Mouse (Mus musculus) lung, postnatal 0 days (tissue): ENCODE results near the gene Rbm28.

ENCODE experiments used
- CTCF ChIP-seq: IDR thresholded peaks from 2 replicates; pipeline ENCODE4 v1.5.1; 2016; ENCODE audit warnings: antibody characterized with exemption, mild to moderate bottlenecking
- EP300 ChIP-seq: IDR thresholded peaks from 2 replicates; pipeline ENCODE4 v1.6.1; 2016; ENCODE audit warnings: antibody characterized with exemption, mild to moderate bottlenecking, control low read depth

DNA sequence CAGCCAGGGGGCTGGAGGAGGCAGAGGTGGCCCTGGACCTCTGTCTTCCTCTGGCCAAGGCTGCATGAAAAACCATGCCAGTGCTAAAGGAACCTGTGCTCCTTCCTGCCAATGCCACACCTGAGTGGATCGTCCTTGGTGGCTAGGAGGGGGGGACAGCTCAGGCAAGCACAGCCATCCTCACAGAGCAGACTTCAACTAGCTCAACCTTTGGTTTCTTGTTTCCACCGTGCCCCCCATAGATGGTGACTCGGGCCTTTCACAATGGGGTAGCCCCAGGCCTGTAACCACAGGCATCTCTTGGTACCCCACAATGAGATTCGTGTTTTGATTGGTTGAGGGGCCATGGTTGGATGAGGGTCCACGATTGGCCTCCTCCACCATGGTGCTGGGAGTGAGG, 36.5 kb upstream of the Rbm28 start:
- TF ChIP-seq EP300 (no peak), CTCF (no peak)
